Mouse (Mus musculus): ENCODE results near the gene Tnpo3.

Gene Tnpo3

DNA sequence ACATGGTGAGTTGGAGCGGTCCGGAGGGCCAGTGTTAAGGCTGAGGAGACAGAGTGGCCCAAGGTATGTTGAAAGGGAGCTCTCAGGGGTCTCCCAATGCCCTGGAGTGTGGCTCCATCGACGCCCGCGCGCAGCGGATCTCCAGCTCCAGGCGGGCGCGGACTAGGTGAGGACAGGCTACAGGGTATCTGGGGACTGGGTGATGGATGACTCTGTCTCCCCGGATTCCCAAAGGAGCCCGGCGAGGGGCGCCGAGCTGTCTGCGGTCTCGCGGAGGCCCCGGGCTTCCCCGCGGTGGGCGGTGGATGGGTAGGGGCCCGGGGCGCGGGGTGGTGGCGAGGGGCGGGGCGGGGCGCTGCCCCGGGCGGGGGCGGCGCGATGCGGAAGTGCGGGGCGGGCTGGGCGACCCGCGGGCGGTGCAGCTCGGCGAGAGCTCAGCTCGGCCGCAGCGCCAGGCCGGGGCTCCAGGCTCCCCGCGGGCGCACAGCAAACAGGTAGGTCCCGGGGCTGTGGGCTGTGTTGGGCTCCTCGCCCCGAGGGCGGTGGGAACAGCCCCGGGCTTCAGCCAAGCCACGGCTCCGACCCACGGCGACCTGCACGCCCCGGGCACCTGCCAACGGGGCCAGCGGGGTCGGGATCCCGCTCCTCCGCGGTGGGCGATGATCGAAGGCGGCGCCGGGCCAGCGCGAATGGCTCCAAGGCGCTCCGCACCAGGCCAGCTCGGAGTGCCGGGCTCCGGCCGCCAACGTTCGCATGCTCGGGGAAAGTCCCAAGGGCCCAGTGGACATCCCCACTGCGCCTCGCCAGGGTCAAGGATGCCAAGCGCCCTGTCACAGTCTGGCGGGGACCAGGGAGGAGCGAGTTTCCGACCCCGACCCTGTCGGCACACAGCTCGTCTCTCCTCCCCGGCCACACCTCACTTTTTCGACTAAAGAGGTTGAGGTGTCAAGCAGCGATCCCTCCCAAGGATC is 83.1 kb downstream of the Tnpo3 start, which contains the start of gene Irf5:
Irf5 (plus strand) TSS at position 345 of the 971 bp plus-strand sequence.
- DNase-seq = no peak

DNA sequence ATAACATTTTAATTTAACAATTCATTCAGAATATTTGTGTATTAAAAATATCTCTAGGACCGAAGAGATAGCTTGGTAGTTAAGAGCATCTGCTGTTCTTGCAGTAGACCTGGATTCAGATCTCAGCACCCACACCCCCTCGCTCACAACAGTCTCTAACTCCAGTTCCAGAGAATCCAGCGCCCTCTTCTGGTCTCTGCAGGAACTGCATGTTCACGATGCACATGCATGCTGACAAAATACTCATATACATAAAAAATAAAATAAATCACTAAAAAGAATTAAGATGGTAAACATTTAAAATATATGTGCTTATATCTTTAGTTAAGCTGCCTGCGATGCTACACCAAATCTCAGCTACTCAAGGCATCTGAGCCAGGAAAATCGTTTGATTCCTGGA is 84.4 kb downstream of the Tnpo3 start:
- no peak for DNase-seq

DNA sequence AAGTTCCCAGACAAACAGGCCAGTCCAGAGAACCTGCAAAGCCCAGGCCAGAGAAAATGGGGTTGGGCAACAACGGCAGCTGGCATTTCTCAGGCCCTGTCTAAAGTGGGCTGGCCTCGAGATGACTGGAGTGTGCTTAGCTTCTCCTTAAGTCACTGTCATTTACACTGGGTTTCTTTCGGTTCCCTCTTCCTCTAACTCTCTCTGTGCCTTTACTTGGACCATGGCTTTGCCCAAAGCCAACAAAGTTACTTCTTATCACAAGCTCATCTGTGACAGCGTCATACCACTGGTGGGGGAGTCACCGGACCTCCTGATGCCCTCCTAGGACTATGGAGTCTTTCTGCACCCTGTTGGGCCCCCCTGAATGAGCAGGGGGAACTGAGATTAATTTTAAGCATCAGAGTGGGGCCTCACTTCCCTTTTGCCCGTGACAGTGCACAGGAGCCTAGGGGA is 85.6 kb downstream of the Tnpo3 start:
- DNase-seq = no peak

DNA sequence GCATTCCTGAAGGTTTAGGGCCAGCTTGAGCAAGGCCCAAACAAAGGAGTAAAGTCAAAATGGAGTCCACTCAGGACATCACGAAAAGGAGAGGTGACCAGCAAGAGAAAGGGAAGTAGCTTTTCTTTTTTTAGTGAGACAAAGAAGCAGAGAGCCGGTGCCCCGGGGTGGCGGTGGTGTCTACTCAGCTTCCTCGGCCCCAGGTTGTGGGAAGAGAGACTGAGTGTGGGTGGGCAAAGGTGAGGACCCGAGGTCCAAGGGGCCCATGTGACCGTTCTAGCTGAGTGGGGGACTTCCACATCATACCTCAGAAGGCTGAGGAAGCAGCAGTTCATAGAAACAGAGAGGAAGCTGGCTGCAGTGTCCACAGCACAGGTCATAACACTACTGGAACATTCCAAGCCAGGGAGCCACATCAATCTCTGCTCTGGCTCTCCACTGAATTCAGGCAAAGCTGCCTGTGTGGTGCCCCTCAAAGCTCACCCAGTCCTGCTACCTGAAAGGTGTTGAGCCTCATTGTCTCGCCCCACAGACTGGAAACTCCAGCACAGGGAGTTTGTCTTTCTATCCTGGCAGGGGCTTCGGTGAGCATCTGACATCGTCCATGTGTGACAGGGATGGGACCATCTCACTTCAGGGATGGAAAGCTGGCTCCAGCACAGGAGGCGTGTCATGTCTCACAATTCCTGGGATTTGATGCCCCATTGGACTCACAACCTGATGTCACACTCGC is 86.2 kb downstream of the Tnpo3 start:
- no peak for DNase-seq

DNA sequence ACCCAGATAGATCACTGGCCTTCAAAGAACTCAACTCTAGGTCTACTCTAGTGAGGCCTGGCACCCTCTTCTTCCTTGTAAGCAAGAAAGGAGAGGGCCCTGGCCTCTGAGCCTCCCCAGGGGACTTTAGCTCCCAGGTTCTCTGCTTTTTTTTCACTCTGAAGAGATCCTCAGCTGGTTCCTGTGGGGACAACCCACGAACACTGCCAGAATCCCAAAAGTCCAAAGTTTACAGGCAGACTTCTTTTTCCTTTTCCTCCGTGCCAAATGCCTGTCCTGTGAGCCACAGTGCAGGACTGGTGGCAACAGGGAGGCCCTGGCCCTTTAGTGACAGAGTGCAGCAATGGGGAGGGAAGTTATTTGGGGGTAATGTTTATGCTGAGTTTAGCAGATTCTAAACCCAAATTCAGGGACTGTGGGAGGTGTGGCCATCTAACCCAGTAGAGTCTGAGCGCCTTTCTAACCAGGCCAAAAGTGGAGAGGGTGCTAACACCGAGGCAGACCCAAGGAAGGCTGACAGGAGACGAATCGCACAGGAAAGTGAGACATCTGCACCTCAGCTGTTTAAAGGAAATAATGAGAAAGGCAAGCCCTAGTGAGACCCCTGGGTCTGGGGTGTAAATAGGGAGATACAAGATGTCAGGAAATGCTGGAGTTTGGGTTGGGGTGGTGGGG is 86.9 kb downstream of the Tnpo3 start:
- no peak for DNase-seq

DNA sequence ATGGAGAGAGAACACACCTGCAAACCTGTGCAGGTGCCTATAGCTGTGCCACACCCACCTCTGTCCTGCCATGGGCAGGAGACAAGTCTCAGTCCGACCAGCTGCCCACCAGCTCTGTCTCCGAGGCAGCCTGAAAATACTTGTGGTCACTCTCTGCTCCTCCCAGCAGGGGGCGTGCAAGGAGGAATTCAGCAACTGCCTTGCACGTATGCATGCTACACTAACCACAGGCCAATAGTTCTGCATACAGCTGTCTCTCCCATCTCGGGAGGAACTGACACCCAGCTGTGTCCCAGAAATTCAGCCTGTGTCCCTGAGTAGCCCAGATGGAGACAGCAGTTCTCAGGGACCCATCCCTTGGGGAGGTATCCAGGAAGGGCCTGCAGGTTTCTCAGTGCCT is 92.5 kb downstream of the Tnpo3 start:
- DNase-seq = no peak

DNA sequence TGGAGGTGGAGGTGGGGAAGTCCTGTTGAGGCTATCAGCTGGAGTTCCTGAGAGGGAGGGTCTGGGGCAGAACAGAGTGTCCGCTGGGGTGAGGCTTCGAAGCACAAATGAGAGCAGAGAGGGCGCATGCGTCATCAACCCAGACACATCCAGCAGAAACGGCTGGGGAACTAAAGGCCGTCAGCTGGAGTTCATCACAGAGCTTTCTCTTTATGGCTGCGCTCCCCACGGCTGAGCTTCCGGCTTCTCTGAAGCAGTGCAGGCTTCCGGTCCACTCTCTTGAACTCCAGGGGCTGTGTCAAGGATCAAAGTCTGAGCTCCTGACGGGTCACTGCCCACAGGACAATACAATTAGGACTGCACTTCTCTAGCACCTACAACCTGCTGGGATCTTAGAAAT is 96.4 kb downstream of the Tnpo3 start:
- DNase-seq = no peak

DNA sequence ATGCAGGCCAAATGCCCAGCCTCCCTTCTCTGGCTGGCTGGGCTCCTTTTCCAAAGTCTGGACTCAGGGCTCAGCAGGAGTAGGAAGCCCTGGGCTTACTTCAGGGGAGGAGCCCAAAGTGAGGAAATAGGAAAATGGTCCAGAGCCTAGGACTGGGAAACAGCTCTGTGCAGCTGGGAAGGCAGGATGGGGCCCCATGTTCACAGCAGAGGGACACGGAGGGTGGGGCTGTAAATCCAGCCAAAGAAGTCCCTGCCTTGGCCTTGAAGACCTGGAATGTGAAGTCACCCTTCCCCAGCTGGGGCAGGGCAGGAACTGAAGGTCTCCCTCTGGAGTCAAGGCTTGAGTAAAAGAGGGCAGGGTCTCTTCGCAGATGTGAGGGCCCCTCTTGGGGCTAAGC is 100.6 kb downstream of the Tnpo3 start:
- DNase-seq = no peak

DNA sequence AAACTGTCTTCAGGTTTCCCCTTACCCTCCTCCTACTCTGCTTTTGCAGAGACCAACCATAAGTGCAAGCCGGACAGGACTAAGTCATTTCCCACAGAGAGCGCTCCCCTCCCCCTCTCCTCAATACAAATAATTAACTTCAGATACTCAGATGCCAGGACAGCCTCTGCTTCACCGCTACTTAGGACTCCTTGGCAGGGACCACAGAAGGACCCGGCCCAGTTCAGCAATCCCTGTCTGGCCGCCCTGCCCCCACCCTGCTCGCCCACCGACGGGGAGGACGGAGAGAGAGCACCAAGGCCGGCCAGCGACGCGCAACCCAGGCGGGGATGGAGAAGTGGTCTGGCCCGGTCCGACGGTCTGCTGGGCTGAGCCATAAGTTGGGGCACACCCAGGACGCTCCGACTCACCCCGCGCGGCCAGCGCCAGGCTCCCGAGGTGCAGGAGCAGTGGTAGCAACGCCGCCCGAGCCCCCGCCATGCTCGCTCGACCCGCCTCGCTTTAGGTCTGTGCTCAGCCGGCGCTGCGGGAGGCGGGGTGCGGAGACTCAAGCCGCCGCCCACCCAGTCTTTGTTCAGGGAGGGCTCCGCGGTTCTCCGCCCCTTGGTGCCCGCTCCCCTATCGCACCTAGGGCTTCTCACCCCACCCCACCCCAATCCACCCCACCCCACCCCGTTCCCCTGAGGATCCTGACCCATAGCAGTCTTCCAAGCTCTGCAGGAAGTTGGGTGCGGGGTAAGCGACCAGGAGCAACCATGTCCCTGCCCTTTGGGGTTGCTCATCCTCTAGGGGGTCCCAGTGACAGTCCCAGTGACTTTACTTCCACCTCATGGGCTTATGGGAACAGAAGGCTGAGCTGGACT is 102.0 kb downstream of the Tnpo3 start, which contains the start of gene Kcp:
Kcp (minus strand) TSS at position 506 of the 863 bp plus-strand sequence.
- no peak for DNase-seq

DNA sequence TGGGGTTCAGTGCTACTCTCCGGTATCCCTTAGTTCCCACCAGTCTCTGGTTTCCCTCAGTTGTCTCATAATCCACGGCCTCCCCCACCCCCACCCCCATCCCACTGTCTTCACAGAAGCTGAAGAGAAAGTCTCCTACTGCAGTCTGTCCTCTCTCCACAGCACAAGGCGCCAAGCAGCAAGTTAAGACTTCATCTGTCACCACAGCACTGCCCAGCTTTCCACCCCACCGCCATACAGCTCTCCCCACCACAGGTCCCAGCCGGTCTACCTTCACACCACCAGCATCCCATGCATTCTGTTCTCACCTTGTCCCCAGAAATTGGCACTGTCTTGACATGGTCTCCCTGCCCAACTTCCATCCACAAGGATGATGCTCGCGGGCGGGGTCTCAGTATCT is 102.9 kb downstream of the Tnpo3 start:
- DNase-seq = no peak

DNA sequence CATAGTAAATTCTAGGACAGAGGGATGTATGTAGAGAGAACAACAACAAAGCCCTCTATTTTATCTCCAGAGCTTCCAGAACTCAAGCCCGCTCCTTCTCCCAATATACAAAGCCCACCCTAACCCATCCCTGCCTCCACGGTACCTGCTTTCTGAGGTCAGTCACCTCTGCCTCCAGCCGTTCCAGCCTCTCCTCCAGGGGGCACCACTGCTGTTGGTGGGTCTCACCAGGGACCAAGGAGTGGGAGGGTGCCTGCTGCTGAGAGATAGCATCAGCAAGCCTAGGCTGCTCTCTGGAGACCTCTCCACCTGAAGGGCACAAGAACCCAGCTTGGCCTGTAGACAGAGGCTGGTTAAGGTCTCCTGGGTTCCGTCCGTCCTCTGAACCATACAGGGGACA is 104.2 kb downstream of the Tnpo3 start:
- DNase-seq = no peak

DNA sequence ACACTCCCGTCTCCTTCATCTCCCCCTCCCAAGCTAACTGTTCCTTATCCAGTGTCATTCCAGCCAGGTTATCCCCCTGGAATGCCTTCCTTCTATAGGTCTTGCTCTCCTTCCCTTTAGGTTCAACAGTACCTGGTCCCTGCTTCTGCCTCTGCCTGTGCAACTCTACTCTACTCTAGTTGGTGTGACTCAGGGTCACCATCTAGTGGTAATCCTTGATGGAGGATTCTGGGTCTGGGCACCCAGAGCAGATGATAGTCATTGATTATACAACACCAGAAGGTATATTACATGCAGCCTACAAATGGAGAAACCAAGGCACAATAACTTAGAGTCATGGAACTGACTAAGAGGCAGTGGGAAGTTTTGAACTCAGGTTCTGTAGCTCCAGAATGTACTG is 108.1 kb downstream of the Tnpo3 start:
- DNase-seq = peak; percentile 9

DNA sequence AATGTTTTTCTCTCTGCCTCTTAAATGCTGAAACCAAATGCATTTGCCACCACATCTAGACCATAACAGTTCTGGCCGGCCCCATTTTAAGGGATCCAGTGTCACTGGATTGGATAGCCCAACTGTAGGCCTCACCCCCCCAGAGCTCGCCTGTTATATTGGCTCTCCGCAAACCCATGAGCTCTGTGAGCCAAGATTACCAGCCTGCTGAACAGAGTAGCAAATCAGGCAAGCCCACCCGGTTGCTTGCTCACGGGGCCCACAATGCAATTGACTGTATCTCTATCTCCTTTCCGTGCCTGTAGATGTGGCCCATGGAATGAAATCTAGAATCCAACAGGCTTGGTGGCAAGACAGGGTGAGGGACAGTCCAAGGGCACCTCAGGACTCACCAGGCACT is 108.9 kb downstream of the Tnpo3 start:
- DNase-seq = no peak

DNA sequence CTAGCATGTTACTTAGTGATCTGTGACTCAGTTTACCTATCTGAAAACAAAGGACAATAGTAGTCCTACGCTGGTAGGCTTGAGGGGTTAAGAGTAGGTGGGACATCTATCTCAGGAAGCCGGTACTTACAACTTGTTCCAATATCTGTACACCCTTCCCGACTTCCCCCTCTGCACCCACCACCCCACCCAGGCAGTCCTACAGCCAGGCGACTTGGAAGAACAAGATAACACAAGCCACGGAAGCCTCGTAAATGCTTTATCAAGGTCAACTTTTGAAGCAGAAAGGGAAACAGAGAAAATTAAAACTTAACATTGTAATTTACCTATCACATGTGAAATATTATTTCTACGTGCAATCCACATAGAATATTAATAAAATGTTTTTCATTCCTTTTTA is 109.5 kb downstream of the Tnpo3 start:
- no peak for DNase-seq

DNA sequence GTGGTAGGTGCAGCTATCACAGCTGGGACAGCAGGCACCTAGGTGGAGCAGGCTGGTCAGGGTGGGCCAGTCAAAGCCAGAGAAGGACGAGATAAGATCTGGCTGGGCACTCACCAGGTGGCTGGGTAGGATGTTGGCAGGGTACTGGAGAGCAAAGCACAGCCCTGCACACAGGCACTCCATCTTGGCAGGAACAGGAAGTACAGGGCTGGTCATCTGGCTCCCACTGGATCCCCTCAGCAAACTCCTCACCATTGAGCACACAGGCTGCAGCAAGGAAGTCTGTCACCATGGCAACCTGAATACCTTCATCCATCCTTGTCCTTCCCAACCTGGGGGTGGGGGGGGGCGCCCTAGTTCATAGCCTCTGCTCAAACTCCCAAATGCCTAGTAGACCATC is 111.9 kb downstream of the Tnpo3 start:
- no peak for DNase-seq

DNA sequence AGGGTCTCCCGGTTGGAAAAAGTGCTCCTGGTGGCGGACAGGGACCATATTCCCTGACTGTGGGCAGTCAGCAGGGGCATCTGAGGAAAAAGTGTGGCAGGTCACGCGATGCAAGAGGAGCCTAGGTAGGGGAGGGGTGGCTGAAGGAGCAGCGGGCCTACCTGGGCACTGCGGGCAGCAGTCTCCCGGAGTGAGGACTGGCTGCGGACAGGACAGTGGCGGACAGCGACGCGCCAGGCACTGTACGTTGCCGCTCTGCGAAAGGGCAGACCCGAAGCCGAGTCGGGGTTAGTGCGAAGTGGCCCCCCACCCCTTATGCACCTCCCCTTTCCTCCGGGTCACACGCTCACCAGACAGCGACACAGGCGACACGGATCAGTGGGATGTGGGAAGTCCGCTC is 113.4 kb downstream of the Tnpo3 start:
- DNase-seq = no peak

DNA sequence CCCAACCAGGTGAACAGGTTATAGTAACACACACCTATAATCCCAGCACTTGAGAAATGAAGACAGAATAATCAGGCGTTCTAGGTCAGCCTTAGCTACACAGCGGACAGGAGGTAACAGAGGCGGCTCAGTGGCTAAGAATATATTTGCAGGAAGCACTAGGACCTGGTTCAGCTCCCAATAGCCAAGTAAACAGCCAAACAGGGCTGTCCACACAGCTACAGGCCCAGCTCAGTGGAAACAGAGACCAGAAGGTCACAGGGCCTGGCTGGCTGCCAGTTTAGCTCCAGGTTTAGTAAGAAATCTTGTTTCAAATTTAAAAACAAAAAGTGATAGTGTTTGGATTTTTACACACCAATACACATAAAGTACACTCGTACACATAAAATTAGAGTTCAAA is 115.6 kb downstream of the Tnpo3 start:
- no peak for DNase-seq
